Mouse (Mus musculus) heart, postnatal 10 days (tissue): ENCODE measurements around the gene Slc25a26. TPM values are rescaled to one million over a fixed set of nuclear protein-coding genes. Genes with fewer than 3 reads are reported as not detected.

Experiments
- microRNA-seq, 2 experiments: library from miRNA; unstranded; fragments of <30 nt; microRNA quantifications; one replicate each; pipeline ENCODE4 v1.2.0; 2022
- total RNA-seq, 2 experiments: library from RNA; stranded (reverse); gene quantifications; 2 replicates each; pipeline ENCODE4 v1.2.3; 2021

Gene Slc25a26
- total RNA-seq, 2 experiments from 2014 or later, result 10.6 to 13.9 TPM

Small RNA genes lying within 50 kb of the gene (microRNA-seq; reads per million reads assigned to microRNA genes)
- 0.24 to 0.35 reads per million in 2 experiments for gene Mir7041

Other genes starting within 250 kb of the Slc25a26 start
- gene Magi1, start 216.4 kb upstream of the Slc25a26 start, total RNA-seq, result 10 to 100 TPM; 28.5 to 28.7 TPM
- gene Lrig1, start 199.8 kb downstream of the Slc25a26 start, total RNA-seq, result 10 to 100 TPM; 27.3 to 27.7 TPM